Mouse (Mus musculus) liver, postnatal 0 days (tissue): Measurements from ENCODE around the gene Shd.

Experiments used
- CTCF ChIP-seq: sonication (generic); IDR thresholded peaks from 2 replicates; pipeline ENCODE4 v1.5.1; 2016; ENCODE audit warnings: antibody characterized with exemption, low read depth
- EP300 ChIP-seq: IDR thresholded peaks from 2 replicates; pipeline ENCODE4 v1.6.1; 2016; ENCODE audit warnings: antibody characterized with exemption, low read depth, mild to moderate bottlenecking

DNA sequence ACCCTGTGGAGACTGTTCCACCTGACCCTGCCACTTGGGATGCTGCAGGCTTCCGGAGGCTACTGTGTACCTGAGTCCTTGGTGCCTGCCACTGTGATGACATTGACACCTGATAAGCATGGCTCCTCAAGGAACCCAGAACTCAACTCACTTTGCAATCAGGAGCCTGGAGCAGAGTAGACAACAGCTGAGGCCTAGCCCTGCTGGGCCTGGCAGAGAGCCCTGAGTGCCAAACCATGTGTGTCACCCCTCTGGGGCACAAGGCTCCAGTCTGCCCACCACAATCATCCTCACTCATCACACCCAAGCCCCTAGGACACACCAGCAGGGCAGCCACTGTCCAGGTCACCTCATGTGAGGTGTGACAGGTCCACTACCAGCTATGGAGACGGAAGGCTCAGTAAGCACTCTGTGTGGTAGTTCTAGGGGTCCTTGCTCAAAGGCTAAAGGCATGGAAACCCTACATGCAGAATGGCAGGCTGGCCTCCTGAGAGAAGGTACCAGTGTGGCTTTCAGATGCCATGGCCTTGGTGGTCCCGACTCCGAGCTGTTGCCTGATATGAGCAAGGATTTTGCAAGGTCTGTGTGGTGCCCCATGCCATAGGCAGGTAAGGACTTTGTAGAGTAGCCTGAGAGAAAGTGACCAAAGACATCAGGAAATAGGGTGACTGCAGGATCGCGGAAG lies 50.3 kb downstream of the Shd start:
- TF ChIP-seq CTCF (no peak), EP300 (no peak)
